ENCODE assay signal across 8 mouse cellular contexts in genomic region chr1:165709629-165710256, GRCm38 (mm10). TPM values are rescaled to one million over a fixed set of nuclear protein-coding genes. Genes with fewer than 3 reads are reported as not detected.
DNase-seq lines count a peak whose midpoint lies in the region; ATAC-seq and TF ChIP-seq lines count a peak whose summit lies in the region.

Gene Rcsd1 (minus strand): TSS chr1:165709757.

- peak; percentile 75 for ATAC-seq in liver, embryonic 14.5 days (ENCODE audit: insufficient read depth)

- no peak for TF ChIP-seq CTCF in lung, adult 2 months (IDR thresholded peaks at IDR 0.05; ENCODE audit: insufficient read depth, low read length)
- no peak for TF ChIP-seq CTCF in liver, embryonic 14.5 days (IDR thresholded peaks at IDR 0.05; ENCODE audit: low read depth)

- peak within 1 kb of the TSS; percentile 80; the same call in 1 of the 2 replicates for H3K4me2 ChIP-seq in liver, embryonic 14.5 days (ENCODE audit: low read depth)

- H3K27ac ChIP-seq in liver, embryonic 14.5 days, result no peak within 1 kb of the TSS

- peaks cover 10% of the 10 kb centered on the region for H3K4me1 ChIP-seq in lung, adult 2 months (ENCODE audit: control insufficient read depth, insufficient read depth, low read length)
- peaks cover 5 to 30% of the 10 kb centered on the region in 2 experiments; a peak in 2 of 4 replicates for H3K4me1 ChIP-seq in liver, embryonic 14.5 days (replicated peaks; ENCODE audit: control insufficient read depth in 2 of 2, insufficient read depth in 2 of 2, low read length in 1 of 2)

- DNase-seq in lung, adult 2 months, result no peak
- no peak for DNase-seq in lung, postnatal 25 days (ENCODE audit: low spot score)
- peak; percentile 21 for DNase-seq in c-Kit-positive CD71-positive TER-119-positive erythroid progenitor cells, embryonic 14.5 days (ENCODE audit: low spot score)
- no peak for DNase-seq in heart, postnatal 10 days
- peak; percentile 28 to 35 (median 31) for DNase-seq in liver, embryonic 14.5 days (ENCODE audit: low read depth in 3 of 3, low spot score in 3 of 3)
- peak; percentile 78 to 90 for DNase-seq in thymus, adult 18-20 months
- no peak for DNase-seq in left cerebral cortex, postnatal 4 days
- no peak for DNase-seq in urinary bladder, adult 18-20 months (ENCODE audit: low spot score in 2 of 2)

- intact Hi-C loops in heart, postnatal 10 days (cut with DNase I), result no loop called here
- intact Hi-C loops in left cerebral cortex, postnatal 4 days (cut with DNase I), result no loop called here

- peak within 1 kb of the TSS; percentile 100 for H3K4me3 ChIP-seq in lung, adult 2 months (replicated peaks; ENCODE audit: extremely low read depth, low read depth, low read length)
- no peak within 1 kb of the TSS for H3K4me3 ChIP-seq in liver, embryonic 14.5 days (ENCODE audit: insufficient read depth in 1 of 2, low read depth in 2 of 2, low read length in 2 of 2)

- no peak for TF ChIP-seq POLR2A in lung, adult 2 months (IDR thresholded peaks at IDR 0.05; ENCODE audit: borderline replicate concordance, extremely low read depth, low read depth, low read length)

- TF ChIP-seq EP300 in liver, embryonic 14.5 days (IDR thresholded peaks at IDR 0.05; ENCODE audit: low read depth), result 0 out of 2 replicates have a peak, but pooled peaks have one; percentile 55

- 65% methylated on average over 5 of the region's 5 CpGs for WGBS in lung, adult 2 months
- WGBS in liver, embryonic 14.5 days (ENCODE audit: insufficient replicate concordance), result 7% methylated on average over 5 of the region's 5 CpGs

- no peak within 1 kb of the TSS for H3K9ac ChIP-seq in liver, embryonic 14.5 days (replicated peaks)

- H3K36me3 ChIP-seq in liver, embryonic 14.5 days (replicated peaks; ENCODE audit: control insufficient read depth, insufficient read depth, low read depth), result no peaks in the 10 kb centered on the region

- no peaks in the 10 kb centered on the region for H3K9me3 ChIP-seq in liver, embryonic 14.5 days (ENCODE audit: control insufficient read depth, low read length)

- H3K27me3 ChIP-seq in liver, embryonic 14.5 days (ENCODE audit: control insufficient read depth, insufficient read depth, low read length), result peaks cover 11% of the 10 kb centered on the region

RNA-seq across cellular contexts. Expression of gene Rcsd1, which starts in this region (rescaled TPM):
- 33.9 and 40.9 TPM in 2 replicates for polyA plus RNA-seq in lung, adult 2 months (2012; rRNA removed)
- total RNA-seq in heart, postnatal 10 days (2021), result 100 to 1,000 TPM; 112 to 114 TPM
- 3.5 and 4.8 TPM in 2 replicates for polyA plus RNA-seq in liver, embryonic 14.5 days (2012; rRNA removed)
- polyA plus RNA-seq in liver, embryonic 14.5 days (2014; fragmentation: Nextera tagmentation; extraction: Ambion mirVana), result 2.4 and 3.4 TPM in 2 replicates
- 1 to 10 TPM; 5.3 to 5.4 TPM for total RNA-seq in left cerebral cortex, postnatal 4 days (2021)

Comparison
In these comparisons a context has a peak if more than half of its experiments do, and no peak if none do; other contexts are left out.
1. RNA of gene Rcsd1 (total RNA-seq): 112 to 114 TPM in heart, postnatal 10 days; 5.3 to 5.4 TPM in left cerebral cortex, postnatal 4 days; every median in the first group is over 10 times any median in the second.
2. DNase-seq: peak in c-Kit-positive CD71-positive TER-119-positive erythroid progenitor cells, embryonic 14.5 days (single experiment), liver, embryonic 14.5 days (3 of 3) and thymus, adult 18-20 months (2 of 2); none in lung, adult 2 months (single experiment), lung, postnatal 25 days (single experiment), heart, postnatal 10 days (0 of 2), left cerebral cortex, postnatal 4 days (single experiment) and urinary bladder, adult 18-20 months (0 of 2).